Mouse (Mus musculus): ENCODE data around the gene Flnb.

DNA sequence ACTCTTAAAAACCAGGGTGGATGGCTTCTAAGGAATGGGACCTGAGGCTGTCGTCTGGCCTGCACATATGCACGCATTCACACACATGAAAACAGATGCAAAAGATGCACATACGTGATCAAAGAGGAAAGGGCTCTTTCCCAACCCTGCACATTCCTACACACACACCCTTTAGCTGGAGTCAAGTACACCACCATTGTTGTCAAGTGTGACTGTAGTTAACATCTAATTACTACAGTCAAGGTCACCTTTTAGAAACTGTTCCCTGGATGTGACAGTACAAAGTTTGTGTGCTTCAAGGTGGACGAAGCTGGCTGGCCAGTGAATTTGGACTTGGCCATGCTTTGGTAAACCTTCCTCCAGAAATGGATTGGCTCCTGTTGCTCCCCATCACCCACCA, 114.4 kb downstream of the Flnb start:
- TF ChIP-seq POLR2AphosphoS5 (IDR thresholded peaks at IDR 0.05; ENCODE audit: insufficient replicate concordance, low read depth, low read length) (no peak), CTCF (IDR thresholded peaks at IDR 0.05; ENCODE audit: low read depth, low read length) (no peak), GATA2 (IDR thresholded peaks at IDR 0.05; ENCODE audit: borderline replicate concordance, low read depth, low read length) (no peak)

All from G1E (cell line).